Mouse (Mus musculus) heart, postnatal 0 days (tissue): ENCODE data around the gene Ptgs1.

ENCODE experiments used
- CTCF ChIP-seq: IDR thresholded peaks from 2 replicates; pipeline ENCODE4 v1.5.1; 2016; ENCODE audit warnings: antibody characterized with exemption, control low read depth, low read depth
- EP300 ChIP-seq: IDR thresholded peaks from 2 replicates; pipeline ENCODE4 v1.6.1; 2016; ENCODE audit warnings: antibody characterized with exemption, low read depth

DNA sequence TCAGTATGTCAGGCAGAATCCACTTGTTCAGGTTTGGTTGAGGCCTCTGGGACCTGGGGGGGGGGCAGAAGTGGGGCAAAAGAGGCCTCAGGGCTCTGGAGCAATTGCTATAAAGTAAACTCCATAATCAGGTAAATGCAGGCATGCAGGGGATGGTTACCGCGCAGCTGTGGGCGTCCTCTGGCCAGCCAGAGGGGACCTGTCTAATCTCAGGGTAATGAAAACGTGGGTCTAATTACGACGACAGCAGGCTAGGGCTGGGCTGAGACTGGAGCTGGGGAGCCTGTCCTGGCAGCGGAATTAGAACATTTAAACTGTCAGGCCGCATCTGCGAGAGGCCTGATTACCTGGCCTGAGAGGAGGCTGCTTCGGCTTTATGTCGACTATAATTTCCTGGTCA, 23.2 kb upstream of the Ptgs1 start:
- TF ChIP-seq CTCF (no peak), EP300 (no peak)
